Mouse (Mus musculus) spleen, postnatal 14 days (tissue): ENCODE results near the gene Gga3.

Experiments used
- DNase-seq, 2 experiments: peaks; one replicate each; pipeline ENCODE4 v3.0.0; 2021 to 2022; ENCODE audit warnings: low spot score in 2 of 2

Gene Gga3

DNA sequence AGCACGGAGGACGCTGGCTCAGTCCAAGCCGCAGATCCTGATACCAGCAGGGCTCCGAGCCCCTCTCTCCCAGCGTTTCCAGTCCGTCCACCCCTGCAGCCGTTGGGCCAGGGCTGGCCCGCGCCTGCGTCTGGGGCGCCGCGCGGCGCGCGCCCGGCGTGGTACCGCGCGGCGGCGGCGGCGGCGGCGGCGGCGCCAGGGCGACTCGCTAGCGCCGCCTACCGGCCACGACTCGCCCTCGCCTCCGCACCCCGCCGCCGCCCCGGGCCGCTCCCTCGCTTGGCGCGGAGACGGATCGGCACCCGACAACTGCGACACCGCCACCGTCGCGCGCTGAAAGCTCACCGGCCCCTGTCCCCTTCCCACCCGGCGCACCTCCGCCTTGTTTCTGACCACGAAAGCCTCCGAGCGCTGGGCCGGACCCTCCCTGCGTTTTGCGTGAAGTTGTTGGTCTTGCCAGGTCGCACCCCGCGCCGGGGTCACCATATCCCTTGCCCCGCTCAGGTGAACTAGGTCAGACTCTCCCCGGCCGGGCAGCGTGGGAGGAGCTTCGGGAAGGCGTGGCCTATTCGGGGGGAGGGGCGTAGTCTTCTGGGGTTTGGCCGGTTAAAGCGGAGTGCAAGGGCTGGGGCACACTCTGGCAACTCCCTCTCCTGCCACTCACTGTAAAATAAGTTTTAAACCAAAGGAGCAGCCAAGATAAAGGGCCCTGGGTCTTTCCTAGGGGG lies 8.7 kb upstream of the Gga3 start, which contains the start of gene Mif4gd:
TSS of gene Mif4gd (minus strand) at position 560 of the 728 bp plus-strand sequence.
- DNase-seq: peak; percentile 97

DNA sequence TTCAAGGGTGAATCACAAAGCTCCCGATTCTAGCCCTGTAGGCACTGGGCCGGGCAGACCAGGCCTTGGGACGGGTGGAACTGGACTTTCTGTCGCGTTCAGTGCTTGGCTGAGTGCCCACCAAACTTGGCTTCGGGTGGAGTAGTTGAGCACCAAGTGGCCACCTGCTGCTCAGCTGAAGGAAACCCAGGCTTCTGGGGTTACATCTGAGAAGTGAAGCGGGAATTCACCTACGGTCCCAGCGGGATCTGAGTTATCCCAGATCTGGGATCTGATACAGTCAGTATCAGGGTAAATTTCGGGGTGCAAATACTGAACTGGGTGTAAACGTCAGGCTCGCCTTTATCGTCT lies 8.2 kb upstream of the Gga3 start:
- DNase-seq: peak; percentile 58 to 66

DNA sequence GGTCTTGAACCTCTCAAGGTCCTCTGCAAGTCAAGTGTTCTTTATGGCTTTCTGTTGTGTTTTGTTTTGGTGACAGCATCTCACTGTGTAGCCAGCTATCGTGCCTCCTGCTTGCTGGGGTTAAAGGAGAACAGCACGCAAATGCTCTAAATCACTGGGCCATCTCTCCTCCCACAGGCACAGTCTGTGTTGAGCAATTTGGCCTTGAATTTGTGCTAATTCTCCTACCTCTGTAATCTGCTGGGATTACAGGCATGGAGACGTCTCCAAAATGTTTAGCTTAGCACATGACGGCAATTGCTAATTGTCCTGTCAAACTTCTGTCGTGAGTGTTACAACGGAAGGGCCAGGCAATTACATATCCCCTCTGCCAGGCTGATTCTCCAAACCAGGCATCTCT lies 7.3 kb upstream of the Gga3 start:
- no peak for DNase-seq

DNA sequence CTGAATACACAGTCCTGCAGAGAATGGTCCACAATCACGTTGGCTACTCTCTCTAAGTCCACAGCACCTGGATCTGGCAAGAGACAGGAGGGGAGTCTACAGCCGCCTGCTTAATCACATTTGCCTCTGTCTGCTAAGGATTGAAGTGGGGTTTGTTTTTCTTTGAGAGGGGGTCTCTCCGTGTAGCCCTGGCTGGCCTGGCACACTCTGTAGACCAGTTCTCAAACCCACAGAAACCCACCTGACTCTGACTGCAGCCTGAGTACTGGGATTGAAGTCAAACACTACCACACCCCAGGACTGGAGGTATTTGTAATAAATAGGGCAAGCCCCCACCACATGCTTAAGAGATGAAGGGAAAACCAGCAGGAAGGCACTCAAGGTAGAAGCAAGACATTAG lies 5.7 kb upstream of the Gga3 start:
- no peak for DNase-seq

DNA sequence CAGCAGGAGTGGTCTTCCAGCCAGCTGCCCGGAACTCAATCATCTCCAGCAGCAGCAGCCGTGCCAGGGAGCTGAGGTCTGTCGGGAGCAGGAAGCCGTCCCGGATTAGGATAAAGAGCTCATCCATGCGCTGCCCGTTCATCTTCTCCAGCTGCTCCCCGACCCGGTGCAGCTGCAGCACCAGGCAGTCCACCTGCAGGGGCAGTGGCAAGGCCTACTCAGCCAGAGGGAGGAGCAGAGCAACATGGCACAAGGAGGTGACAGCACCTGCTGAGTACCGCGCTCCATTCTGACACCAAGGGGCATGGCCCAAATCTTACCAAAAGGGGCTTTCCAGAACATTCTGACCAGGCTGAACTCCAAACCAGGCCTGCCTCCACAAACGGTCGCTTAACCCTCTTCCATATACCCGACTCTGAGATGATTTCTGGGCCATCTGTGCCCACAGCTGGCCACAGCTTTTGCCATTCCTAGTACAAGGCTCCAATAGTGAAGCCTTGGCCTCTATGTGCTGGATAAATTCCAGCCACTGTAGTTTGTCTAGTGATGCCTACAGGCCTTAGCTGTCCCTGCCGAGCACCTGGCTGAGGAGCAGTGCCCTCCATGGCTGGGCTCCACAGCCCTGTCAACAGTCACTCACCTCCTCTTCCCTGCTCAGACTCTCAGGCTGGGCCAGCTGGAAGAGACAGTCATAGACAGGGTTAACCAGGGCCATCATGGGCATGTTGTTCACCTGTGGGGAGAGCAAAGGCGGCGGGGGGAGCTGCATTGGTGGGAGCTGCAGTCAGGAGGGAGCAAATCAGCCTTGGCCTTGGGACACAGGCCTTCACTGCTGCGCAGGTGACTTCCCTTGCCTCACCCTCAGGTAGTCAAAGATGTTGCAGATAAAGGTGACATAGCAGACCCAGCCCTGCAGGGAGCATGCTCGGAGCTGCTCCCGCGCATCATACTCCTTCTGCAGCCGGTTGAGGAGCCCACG lies 4.9 kb upstream of the Gga3 start:
- DNase-seq: no peak

DNA sequence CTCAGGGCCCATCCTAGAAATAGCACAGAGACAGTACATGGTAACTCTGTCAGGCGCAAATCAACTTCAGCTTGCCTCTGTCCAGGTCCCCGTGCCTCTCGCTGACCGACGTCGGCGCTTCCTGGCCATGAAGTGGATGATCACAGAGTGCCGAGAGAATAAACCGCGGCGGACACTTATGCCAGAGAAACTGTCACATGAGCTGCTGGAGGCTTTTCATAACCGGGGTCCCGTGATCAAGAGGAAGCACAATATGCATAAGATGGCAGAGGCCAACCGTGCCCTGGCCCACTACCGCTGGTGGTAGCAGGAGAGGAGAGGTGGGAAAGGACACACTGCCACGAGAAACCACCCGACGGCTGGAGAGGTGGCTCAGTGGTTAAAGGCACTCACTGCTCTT lies 2.9 kb upstream of the Gga3 start:
- DNase-seq: no peak

DNA sequence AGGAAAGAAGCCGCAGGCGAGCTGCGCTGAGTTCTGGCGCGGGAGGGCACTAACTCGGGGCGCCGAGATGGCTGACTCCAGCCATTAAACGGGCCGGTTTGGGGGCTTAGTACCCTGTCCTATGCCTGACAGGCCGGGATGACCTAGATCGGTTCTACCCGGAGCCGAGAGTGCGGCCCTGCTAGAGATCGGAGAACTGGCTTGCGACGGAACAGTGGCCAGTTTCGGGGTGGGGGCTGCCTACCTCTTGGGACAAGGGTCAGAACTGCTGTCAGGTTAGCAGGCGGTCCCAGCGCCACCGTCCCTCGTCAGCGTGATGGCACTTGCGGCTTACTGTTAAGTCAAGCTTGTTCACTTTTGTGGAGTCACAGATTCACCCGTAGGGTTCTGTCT lies 449 bp upstream of the Gga3 start:
- peak in 1 of 2 experiments; percentile 22 for DNase-seq

DNA sequence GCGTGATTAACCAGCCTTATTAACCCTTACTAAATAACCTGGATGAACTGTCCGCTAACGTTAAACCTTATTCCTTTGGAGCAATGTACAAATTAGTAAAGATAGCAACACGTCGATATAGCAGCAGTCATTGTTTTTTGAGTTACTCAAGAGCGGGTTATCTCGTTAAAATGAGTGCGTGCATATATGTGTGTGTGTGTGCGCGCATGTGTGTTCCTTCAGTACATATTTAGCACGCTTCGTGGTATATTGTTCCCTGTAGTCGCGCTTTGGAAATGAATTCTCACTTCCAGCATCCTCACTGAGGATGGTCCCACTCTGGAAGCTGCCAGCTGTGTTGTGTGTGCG lies 749 bp downstream of the Gga3 start:
- DNase-seq: no peak

DNA sequence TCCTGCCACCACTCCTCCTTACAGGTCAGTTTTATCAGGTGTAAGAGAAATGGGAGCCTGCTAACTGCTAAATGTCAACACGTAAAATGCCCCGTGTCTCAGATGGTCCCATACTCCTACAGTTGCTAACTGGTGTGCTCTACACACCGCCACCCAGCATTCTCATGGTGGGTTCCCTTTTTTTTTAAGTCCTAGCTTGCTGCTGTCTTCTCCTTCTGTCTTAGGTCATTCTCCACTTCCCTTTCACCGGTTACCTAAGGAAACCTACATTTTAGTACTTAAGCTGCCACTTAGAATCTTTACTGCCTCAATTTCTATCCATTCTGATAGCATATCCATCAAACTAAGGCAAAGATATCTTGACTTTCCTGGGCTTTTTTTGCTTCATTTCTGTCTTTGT lies 2.7 kb downstream of the Gga3 start:
- DNase-seq: no peak

DNA sequence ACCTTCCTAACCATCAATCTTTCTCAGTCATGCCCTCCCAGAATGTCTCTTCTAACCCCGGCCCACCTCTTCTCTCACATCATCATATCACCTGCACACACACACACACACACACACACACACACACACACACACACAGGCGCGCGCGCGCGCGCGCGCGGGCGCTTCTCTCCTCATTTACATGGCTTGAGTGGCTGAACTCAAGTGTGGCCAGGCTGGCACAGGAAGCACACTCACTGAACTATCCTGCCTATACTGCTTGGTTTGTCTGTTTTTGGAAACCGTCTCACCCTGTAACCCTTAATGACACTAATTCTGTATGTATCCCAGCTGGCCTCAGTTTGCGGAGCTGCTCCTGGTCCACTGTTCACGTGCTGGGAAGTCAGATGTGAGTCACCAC lies 3.1 kb downstream of the Gga3 start:
- no peak for DNase-seq

DNA sequence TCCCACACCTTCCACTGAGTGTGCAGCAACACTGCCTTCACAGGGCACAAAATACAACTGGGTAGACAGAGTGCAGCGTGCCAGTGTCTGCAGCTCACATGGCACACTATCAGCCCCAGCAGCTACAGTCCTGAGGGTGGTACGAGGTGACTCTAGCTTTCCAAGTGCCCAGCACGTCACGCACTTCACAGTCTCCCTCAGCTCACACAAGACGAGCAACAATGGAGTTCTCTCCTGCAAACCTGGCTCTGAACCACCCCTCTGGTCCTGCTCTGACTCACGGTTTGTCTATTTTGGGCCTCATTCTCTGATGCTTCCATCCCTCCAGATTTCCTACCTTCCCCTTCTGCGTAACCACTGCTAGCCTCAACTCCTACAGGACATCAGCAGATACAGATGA lies 4.1 kb downstream of the Gga3 start:
- no peak for DNase-seq

DNA sequence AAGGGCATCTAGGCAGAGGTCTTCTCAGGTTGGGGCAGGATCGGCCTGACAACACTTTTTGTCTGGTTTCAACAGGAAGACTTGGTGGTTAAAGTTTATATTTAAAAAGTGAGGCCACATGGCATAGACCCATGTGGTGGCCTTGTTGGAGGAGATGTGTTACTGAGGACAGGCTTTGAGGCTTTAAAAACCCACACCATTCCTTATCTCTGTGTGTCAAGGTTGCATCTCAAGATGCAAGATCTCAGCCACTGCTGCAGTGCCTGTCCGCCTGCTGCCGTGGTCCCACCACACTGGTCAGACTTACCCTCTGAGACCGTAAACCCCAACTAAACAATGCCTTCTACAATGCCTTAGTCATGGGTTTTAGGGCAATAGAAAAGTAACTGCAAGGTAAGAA lies 5.5 kb downstream of the Gga3 start:
- DNase-seq: no peak

DNA sequence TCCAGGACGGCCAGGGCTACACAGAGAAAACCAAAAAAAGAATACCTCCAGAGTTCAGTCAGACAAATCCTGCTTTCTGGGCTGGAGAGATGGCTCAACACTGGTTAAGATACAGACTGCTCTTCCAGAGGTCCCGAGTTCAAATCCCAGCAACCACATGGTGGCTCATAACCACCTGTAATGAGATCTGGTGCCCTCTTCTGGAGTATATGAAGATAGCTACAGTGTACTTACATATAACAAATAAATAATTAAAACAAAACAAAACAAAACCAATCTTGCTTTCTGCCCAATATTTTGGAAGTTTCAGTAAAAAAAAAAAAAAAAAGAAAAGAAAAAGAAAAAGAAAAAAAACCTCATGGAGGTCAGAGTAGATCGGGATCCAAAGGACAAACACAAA lies 8.6 kb downstream of the Gga3 start:
- DNase-seq: no peak

DNA sequence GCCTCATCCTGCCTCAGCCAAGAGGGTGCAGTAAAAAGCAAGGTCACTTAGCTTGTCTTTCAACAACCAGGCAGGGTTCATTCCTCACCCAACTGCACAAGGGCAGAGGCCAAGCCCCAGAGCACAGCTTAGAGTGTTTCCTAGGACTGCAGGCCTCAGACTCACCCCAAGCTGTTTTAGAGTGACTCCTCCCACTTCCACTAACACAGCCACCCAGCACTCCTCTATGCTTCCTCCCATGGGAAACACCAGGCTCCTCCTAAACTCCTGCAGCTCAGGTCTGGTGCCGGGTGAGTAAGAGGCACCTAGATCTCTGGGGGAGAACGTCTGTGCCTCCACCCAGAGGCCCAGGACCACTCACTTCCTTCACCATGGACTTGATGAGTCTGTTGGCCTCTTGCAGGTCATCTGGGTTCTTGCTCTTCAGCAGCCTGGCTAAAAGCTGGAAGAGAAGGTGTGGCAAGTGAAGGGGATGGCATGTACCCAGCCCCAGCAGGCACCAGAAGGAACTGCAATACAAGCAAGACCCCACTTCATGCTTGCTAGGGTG lies 13.2 kb downstream of the Gga3 start:
- no peak for DNase-seq

DNA sequence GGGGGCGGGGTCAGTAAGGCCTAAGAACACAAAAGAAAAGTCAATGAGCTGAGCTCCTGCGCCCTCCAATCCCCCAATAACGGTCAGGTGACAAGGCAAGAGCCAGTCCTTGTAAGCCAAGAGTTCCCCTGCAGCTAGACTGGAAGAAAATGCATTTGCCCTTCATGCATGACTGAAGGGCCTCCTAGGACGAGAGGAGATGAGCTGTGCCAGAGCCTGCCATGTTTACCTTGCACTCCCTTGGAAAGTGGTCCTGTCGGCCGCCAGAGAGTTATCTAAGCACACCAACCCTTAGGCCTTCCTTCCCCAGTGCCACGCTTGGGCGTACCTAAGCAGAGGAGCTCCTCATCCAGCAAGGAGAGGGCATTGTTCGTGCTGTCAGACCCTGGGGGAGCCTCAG lies 15.9 kb downstream of the Gga3 start:
- DNase-seq: no peak

DNA sequence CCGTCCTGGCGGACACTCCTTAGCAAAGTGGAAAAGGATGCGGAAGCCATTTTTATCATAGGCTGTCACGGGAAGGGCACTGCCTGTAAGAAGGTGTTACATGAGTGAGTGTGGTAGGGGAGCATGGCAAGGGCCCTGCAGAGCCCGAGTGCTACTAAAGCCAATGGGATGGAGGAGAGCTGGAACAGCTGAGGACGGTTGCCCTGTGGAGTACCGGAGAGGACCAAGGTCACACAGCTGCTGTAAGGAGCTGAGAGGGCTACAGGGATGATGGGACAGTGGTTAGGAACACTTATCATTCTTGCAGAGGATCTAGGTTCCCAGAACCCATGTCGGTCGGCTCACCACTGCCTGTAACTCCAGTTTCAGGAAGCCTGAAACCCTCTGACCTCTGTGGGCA lies 17.4 kb downstream of the Gga3 start:
- DNase-seq: no peak

DNA sequence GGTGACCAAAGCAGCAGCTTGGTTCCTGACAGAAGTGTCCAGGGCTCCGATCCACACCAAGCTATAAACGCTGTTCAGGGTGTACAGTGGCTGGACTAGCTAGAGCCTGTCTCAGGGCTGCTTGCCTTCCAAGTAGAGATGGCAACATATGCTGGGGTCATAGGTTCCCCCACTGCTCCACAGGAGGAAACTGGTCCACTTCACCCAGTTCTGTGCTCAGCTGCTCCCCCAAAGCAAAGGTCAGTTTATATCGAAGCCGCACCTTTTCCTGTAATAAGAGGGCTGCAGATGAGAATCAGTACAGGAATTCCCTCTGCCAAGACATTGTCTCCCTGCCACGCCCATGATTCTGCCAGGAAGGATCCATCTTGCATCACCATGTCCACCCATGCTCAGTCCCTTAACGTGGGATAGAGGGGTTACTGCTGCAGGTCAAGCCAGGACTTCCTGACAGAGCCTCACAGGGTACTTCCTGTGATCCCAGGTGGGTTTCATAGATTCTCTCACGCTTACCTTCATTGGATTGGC lies 18.2 kb downstream of the Gga3 start:
- DNase-seq: no peak

DNA sequence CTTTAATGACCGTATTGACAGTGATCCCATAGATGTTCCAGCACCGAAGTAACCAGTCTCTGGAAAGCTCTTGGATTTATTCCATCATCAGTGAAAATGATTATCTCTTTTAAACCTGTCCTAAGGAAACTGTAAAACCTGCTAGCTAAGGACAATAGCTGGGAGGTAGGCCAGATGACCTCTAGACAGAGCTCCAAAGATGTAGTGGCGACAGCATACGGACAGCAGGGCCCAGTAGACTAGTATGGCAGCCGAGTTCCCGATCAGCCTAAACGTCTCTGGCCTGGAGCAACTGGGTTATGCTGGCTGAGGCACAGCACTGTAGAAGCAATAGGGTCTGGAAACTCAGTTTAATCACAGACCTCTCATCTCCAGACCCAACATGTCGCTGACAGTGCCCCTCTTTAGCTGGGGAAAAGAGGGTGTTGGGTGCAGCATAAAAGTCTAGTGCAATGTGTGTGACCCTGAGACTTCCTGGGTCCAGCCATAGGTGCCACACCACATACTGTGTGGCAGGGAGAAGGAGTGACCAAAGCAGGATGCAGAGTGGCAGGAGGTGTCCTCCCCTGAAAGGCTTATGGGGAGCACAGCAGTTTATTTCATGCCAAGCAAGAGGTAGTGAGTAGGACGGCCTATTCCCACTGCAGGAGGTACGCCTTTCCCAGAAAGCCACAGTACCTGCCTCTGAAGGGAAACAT lies 19.3 kb downstream of the Gga3 start:
- no peak for DNase-seq

DNA sequence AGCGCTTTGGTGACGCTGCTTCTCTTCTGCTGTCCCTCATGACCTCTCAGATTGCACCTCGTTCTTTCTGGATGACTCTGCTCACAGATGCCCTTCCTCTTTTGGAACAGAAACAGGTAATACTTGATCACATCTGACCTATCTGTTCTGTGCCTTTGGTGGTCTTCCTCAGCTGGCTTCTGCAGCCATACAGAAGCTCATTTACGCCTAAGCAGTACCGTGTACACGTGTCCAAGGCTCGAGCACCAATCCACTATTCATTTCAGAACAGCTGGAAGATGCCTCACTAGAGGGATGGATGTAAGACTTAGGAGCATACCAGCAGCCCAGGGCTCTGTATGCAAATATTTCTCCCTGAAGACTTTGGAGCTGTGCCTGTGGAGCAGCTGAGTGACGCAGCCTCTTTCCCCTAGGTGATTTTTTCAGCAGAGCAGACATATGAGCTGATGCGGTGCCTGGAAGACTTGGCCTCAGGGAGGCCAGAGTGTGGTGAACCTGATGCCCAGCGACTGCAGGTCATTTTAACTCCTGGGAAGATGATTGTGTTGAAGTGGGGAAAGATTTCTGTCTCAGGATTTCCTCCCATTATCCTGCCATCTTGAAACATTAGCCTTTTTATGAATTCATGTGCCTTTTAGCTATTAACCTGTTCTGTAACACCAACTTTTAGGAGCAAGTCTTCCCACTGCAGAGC lies 20.8 kb downstream of the Gga3 start:
- no peak for DNase-seq

DNA sequence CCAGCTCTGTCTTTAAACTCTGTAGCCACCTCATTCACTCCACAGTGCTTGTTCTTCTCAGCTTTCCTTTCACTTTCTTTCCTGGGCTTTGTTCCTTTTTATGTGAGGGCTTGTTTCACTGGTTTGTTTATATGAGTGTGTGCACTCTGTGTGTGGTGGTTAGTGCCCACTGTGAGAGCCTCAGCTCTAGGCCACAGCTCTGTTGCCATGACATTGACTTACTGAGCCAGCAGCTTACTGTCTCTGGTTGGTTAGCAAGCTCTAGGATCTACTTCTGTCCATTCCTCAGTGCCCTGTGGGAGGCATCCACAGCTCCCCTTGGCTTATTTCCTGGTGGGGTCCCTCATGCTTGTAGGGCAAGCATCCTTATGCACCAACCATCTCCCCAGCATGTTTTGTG lies 24.8 kb downstream of the Gga3 start:
- DNase-seq: no peak

DNA sequence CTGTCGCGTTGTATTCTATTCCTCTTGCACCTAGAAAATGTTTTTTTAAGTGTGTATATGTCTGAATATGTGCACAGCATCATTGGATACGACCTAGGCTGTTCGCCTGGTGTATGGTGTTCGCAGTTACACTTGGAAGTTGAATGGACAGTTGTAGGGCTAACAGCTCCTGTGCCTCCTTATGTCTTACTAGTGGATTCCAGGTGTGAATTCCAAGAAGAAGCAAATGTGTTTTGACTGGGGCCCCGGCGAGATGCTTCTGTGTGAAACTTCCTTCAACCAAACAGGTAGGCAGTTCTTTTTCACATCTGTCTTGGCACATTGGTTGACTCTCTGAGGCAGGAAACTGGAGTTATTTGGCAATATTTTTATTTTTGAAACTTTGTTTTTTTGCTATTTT lies 38.9 kb downstream of the Gga3 start:
- no peak for DNase-seq
